Mouse (Mus musculus): ENCODE data around the gene Tctex1d2. TPM values are rescaled to one million over a fixed set of nuclear protein-coding genes. Genes with fewer than 3 reads are reported as not detected.

Tctex1d2 gene
- polyA plus RNA-seq (2015; fragmentation: Nextera tagmentation; extraction: Ambion mirVana) = 44.8 and 69.6 TPM in 2 replicates

GRCm38 (mm10) chr16:32419517-32420483 is at the start of gene Tctex1d2:
TSS of gene Tctex1d2 (plus strand) at chr16:32419702.

GRCm38 (mm10) chr16:32400267-32400666 is 19.2 kb upstream of the Tctex1d2 start, which contains the start of gene Tm4sf19:
TSS of gene Tm4sf19 (plus strand) at chr16:32400506.

GRCm38 (mm10) chr16:32430474-32431046 is 11.1 kb downstream of the Tctex1d2 start, which contains the start of gene Pcyt1a:
TSS of gene Pcyt1a (plus strand) at chr16:32430921.

Other genes starting within 250 kb of the Tctex1d2 start
- gene Bex6, start 239.9 kb upstream of the Tctex1d2 start, polyA plus RNA-seq (2015; fragmentation: Nextera tagmentation; extraction: Ambion mirVana) = not detected in 2 replicates
- gene Fbxo45, start 172.5 kb upstream of the Tctex1d2 start, polyA plus RNA-seq (2015; fragmentation: Nextera tagmentation; extraction: Ambion mirVana) = 8.3 and 9.9 TPM in 2 replicates
- 17.3 and 26.3 TPM in 2 replicates for gene Wdr53, start 172.5 kb upstream of the Tctex1d2 start, polyA plus RNA-seq (2015; fragmentation: Nextera tagmentation; extraction: Ambion mirVana)
- gene Smco1, start 148.2 kb upstream of the Tctex1d2 start, polyA plus RNA-seq (2015; fragmentation: Nextera tagmentation; extraction: Ambion mirVana) = not detected in 2 replicates
- 13.7 and 21.8 TPM in 2 replicates for gene Rnf168, start 142.2 kb upstream of the Tctex1d2 start, polyA plus RNA-seq (2015; fragmentation: Nextera tagmentation; extraction: Ambion mirVana)
- 11.0 and 16.7 TPM in 2 replicates for gene Ubxn7, start 87.4 kb upstream of the Tctex1d2 start, polyA plus RNA-seq (2015; fragmentation: Nextera tagmentation; extraction: Ambion mirVana)
- gene Tm4sf19, start 19.2 kb upstream of the Tctex1d2 start, polyA plus RNA-seq (2015; fragmentation: Nextera tagmentation; extraction: Ambion mirVana) = not detected in 2 replicates
- gene Pcyt1a, start 11.2 kb downstream of the Tctex1d2 start, polyA plus RNA-seq (2015; fragmentation: Nextera tagmentation; extraction: Ambion mirVana) = 18.5 and 26.5 TPM in 2 replicates
- 1.3 and 1.7 TPM in 2 replicates for gene Slc51a, start 68.2 kb downstream of the Tctex1d2 start, polyA plus RNA-seq (2015; fragmentation: Nextera tagmentation; extraction: Ambion mirVana)
- not detected in 2 replicates for gene Zdhhc19, start 76.6 kb downstream of the Tctex1d2 start, polyA plus RNA-seq (2015; fragmentation: Nextera tagmentation; extraction: Ambion mirVana)
- gene Tfrc, start 189.2 kb downstream of the Tctex1d2 start, polyA plus RNA-seq (2015; fragmentation: Nextera tagmentation; extraction: Ambion mirVana) = 10.1 and 17.2 TPM in 2 replicates
- 6.7 and 7.7 TPM in 2 replicates for gene Tnk2, start 224.2 kb downstream of the Tctex1d2 start, polyA plus RNA-seq (2015; fragmentation: Nextera tagmentation; extraction: Ambion mirVana)